Mouse (Mus musculus) lung, adult 2 months (tissue): ENCODE data around the gene Lama5.

Source experiments
- CTCF ChIP-seq: fragments of 200-500 bp; IDR thresholded peaks from 2 replicates; pipeline ENCODE4 v1.5.1; 2011; ENCODE audit warnings: mild to moderate bottlenecking, low read length, control low read depth; ENCODE audit not compliant: insufficient read depth
- POLR2A ChIP-seq: fragments of 200-500 bp; IDR thresholded peaks from 2 replicates; pipeline ENCODE4 v1.6.1; 2011; ENCODE audit warnings: low read depth, mild to moderate bottlenecking, control low read depth, low read length, borderline replicate concordance; ENCODE audit errors: extremely low read depth

GRCm38 (mm10) chr2:180236930-180237329 lies 11.3 kb upstream of the Lama5 start:
- TF ChIP-seq CTCF, result no peak
- no peak for TF ChIP-seq POLR2A
